Mouse (Mus musculus) kidney, adult 10 weeks (tissue): ENCODE data around the gene Adh1. TPM values are rescaled to one million over a fixed set of nuclear protein-coding genes. Genes with fewer than 3 reads are reported as not detected.

ENCODE experiments used
- polyA plus RNA-seq: library from polyadenylated mRNA; stranded (reverse); fragments of 350-450 nt; fragmentation: Illumina TruSeq; extraction: RNeasy Lipid Tissue Mini Kit (QIAGEN cat#74804); gene quantifications from one replicate; pipeline ENCODE4 v1.2.3, GENCODE M21; 2014; ENCODE audit warnings: low read depth, low replicate concordance

Gene Adh1
- polyA plus RNA-seq: 61.4 TPM

GRCm38 (mm10) chr3:138260721-138261669, at the start of gene Adh1:
TSS of gene Adh1 (plus strand) at chr3:138260991.

GRCm38 (mm10) chr3:138217631-138218264, 43.0 kb upstream of the Adh1 start, which contains the start of gene Adh7:
TSS of gene Adh7 (plus strand) at chr3:138217760.

GRCm38 (mm10) chr3:138312965-138313364, 52.2 kb downstream of the Adh1 start, which contains the start of gene Adh6a:
TSS of gene Adh6a (plus strand) at chr3:138313286.

Other genes starting within 250 kb of the Adh1 start
- gene 1110002E22Rik, start 195.9 kb upstream of the Adh1 start, polyA plus RNA-seq: not detected
- gene Gm5105, start 193.6 kb upstream of the Adh1 start, polyA plus RNA-seq: not detected
- gene Trmt10a, start 117.5 kb upstream of the Adh1 start, polyA plus RNA-seq: 9.8 TPM
- 24.3 TPM for gene Mttp, start 116.0 kb upstream of the Adh1 start, polyA plus RNA-seq
- gene 4930579F01Rik, start 67.2 kb upstream of the Adh1 start, polyA plus RNA-seq: not detected
- 0.49 TPM for gene Adh7, start 43.2 kb upstream of the Adh1 start, polyA plus RNA-seq
- gene Adh6a, start 52.3 kb downstream of the Adh1 start, polyA plus RNA-seq: not detected
- not detected for gene Adh6b, start 80.8 kb downstream of the Adh1 start, polyA plus RNA-seq
- gene Adh4, start 154.5 kb downstream of the Adh1 start, polyA plus RNA-seq: not detected
- 233 TPM for gene Adh5, start 182.1 kb downstream of the Adh1 start, polyA plus RNA-seq
- 73.4 TPM for gene Metap1, start 228.5 kb downstream of the Adh1 start, polyA plus RNA-seq